Mouse (Mus musculus): Measurements from ENCODE around the gene Nln.

The Nln gene

DNA sequence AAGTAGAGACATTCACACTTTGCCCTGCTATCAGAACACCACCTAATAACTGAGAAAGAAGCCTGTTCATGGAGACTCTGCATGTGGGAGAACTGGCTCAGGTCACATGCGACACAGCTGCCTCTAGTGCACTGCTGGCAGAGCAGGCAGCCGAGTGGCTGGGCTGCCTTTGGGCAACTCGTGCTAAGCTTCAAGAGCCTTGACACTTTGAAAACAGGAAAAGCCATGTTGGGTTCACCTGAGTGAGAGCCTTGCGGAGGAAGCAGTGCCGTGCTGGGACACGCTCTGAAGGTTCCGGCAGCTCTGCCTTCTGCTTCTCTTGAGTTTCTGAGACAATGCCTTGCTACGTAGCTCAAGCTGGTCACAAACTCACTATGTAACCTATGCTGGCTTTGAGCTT lies 66.7 kb downstream of the Nln start:
- no peak for DNase-seq (ENCODE audit: low spot score)

DNA sequence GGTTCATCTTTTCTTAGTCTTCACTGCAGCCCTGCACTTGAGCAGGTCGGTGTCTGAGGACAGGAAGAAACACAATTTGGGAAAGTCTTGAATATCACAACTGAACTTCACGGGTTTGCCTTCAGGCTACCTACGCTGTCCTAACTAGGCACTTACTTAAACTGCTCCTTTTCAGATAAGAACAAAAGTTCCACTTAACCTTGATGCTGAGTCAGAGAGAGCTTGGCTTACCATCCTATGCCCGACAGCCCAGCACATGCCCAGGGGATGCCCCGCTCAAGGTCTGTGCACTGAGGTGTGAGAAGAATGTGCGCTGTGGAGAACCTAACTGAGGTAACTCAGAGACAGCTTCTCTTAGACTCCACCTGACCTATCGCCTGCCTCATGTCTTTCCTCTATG lies 67.9 kb downstream of the Nln start:
- DNase-seq (ENCODE audit: low spot score) = no peak

DNA sequence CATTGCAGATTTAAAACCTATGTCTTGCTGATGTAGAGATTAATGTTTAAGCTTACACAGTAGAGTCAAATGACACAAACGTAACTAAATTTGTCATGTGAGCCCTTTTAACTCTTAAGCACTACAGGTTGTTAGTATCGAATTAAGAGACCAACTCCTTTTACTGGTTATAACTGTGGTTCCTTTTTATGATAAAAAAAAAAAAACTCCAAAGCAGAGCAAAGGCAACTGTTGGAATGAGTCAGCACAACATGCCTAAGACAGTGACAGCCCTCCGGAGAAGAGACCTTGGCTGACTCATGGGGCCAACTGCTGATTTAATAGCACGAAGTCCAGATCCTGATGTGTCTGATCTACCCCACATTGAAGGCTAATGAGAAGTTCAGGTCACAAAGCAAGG lies 68.5 kb downstream of the Nln start:
- peak; percentile 65 for DNase-seq (ENCODE audit: low spot score)

DNA sequence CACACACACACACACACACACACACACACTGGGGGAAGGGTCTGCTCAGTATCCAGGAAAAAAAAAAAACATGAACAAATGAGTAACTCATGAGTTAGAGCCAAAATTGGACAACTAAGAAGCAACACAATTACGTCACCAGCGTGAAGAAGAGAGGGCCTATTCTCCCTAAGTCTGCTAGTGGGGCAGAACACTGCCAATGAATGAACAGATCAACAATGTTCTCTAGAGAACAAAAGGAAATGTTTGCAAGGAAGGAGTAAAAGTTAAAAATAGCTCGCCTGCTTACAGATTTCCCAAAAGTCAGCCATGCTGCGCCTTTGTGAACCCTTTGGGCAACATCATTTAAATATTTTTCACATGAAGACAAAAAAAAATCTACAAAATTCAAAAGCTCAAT lies 69.6 kb downstream of the Nln start:
- DNase-seq (ENCODE audit: low spot score) = no peak

DNA sequence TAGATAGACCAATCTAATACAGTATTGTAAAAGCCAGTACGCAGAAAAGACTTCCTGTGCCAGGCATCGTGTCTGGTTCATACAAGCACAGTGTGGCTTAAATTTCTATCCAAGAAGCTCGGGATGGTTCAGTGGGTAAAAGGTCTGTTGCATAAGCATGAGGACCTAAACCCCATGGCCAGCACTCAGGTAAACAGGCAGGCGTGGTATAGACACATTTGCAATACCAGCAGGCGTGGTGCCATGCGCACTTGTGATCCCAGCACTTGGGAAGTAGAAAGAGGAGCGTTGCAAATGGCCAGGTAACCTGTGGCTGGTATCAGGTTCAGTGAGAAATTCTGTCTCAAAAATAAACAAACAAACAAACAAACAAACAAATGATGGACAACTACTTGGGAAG lies 70.5 kb downstream of the Nln start:
- DNase-seq (ENCODE audit: low spot score) = no peak

DNA sequence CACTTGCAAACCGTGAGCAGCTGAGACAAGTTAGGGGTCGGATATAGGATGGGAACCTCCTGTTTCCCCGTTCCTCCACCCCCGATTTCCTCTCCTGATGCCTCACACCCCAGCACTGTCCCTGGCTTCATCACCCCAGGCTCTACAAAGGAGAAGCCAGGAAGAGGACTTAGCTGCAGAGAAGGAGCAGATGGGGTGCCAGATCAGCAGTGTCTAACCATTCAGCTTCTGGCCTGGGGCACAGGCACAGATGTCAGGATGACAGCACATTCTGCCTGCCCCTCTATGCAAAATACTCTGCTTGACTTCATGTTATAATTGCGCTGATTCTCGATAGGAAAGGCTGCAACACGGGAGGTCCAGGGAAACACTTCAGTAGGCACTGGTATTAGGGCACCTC lies 71.1 kb downstream of the Nln start:
- no peak for DNase-seq (ENCODE audit: low spot score)

DNA sequence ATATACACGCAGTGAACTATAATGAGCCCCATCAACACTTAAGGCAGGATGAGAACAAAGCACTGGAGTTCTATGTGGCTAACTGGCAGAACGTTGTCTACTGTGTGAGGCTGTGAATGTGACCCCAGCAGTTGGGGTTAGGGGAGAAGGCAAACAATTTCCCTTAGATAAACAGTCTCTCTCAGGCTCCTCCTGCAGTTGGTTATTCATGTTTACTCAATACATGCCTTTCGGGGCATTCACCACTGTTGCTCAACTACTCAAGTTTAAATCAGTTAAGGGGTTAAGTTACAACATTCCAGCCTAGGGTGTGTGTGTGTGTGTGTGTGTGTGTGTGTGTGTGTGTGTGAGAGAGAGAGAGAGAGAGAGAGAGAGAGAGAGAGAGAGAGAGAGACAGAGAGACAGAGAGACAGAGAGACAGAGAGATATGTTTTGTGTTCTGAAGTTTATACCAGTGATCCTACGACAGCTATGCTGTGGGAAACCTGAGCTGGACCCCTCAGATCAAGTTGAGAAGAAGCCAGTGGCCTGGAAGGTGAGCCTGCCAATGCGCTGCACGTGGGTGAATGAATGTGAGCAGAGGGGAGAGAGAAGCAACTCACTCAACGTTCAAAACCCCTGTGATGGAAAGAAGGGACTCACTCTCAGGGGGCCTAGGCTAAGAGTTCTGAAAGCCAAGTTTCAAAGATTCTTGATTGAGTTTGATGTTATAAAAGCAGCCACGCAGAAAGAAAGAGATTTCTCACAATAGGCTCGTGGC lies 71.7 kb downstream of the Nln start:
- no peak for DNase-seq (ENCODE audit: low spot score)

DNA sequence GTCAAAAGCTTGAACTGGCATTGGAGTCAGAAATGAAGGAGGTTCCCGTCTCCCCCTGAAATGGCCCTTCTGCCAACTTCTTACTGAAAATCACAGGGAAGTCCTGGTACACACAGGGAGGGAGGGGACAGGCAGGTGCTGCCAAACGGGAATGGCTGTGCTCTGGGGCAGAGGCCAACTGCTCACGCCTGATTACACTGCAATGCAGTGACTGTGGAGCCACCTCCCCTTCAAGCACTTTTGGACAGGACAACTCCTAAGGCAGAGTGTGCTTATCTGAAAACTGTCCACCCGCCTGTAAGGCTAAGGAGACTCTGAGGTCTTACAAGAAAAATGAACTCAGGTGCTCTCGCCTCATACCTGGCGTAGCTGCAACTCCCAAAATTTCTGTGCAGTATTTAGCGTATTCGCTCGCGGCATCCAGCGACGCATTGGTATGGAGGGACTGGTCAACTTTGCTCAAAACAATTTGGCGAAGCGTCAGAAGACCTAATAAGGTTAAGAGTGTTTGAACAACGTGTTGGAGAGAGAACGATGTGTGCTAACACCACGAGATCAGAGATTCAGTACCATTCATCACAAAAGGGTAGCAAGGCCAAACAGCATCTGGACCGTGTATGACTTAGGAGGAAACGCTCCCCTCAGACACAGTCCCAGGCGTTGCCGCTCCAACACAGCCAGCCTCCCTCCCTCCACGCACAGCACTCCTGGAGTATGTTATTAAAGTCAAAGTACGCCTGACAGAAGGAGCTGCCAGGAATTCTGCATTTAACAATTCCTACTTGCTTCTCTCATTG lies 72.7 kb downstream of the Nln start:
- DNase-seq (ENCODE audit: low spot score) = no peak

DNA sequence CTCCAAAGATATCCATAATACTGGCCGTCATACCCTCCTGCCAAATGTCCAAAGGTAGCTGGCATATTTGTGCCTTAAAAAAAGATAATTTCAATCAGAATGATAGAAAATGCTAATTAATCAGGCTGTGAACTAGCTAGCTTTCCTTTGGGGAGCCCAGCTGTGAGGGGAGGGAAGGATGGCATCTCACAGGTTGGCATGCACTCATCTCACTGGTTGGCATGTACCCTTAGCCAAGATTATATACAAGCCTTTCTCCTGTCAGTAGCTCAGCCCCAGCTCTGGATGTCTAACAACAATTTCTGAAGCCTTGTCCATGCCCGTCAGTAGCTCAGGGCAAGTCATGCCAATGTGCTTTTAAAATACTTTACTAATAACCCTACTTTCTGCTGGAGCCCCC lies 73.8 kb downstream of the Nln start:
- no peak for DNase-seq (ENCODE audit: low spot score)

DNA sequence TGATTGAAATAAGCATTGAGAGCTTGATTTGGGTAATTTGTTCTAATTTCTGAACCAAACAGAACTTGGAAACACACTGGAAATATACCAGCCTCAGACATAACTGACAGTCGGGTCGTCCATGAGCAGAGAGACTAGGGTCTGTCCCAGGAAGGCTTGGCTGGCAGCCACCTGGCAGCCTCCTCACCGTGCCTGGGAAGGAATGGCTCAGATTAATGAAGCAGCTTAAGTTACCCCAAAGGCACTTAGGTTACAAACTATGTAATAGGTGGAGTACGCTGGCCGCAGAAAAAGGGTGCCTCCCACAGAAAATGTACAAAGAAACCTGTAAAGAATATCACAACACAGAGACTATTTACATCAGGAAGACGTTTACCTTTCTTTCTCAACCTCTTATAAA lies 74.6 kb downstream of the Nln start:
- DNase-seq (ENCODE audit: low spot score) = peak; percentile 44

DNA sequence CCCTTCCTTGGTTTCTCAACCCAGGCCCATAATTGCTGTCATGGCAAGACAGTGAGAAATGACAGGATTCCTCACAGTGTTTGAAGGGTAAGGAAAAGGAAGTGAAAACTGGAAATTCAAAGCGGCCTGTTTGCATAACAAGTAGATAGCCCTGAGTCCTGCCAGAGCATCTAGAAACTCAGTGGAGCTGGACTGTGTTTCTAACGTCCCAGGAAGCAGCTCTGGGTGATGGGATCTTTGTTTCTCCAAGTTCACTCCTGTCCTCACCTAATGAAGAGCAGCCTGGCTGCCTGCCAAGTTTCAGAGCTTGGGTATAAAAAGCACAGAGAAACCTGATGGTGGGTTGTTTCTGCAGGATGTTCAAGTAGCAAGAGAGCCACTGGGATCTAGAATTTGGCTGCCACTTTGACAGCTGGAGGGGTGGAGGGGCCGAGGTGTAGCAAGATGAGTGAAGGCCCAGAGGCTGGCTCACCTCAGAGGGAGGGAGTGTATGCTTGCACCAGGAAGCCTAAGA lies 76.7 kb downstream of the Nln start:
- peak; percentile 67 for DNase-seq (ENCODE audit: low spot score)

DNA sequence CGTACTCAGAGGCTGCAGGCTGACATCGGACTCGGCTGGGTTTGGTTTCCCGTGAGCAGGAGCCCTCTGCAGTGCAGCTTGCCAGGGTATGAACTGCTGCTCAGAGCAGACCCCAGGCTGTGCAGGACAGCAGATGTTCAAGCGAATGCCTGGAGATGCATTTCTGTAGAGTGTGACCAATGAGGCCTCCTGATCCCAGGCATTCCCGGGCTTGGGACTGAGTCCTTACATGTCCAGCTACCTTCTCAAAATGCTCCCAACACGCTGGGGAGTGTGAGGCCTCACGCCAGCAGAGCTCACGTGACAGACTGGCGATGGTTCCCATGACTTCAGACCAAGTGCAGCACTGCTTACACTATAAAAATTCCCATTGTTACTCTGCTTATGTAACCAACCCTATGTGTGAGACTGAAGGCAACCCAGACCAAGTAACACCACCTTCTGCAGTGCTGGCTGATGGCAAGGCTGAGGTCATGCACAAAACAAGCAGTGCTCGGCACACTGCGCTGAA lies 77.5 kb downstream of the Nln start:
- no peak for DNase-seq (ENCODE audit: low spot score)

DNA sequence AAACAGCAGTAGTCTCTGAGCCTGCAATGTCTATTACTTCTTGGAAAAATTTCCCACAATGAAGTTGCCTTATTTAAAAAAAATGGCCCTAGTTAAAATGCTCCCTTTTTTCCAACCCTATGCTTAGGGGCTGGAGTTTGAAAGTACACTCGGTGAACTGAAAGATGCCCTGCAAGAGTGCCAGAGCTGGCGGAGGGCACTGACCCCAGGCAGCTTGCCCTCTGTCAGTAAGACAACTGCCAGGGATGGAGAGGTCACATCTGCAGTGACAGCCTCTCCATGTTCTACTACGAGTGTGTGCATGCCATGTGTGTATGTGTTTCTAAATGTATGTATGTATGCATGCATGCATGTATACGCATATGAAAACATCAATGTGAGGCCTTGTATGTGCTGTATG lies 78.5 kb downstream of the Nln start:
- no peak for DNase-seq (ENCODE audit: low spot score)

DNA sequence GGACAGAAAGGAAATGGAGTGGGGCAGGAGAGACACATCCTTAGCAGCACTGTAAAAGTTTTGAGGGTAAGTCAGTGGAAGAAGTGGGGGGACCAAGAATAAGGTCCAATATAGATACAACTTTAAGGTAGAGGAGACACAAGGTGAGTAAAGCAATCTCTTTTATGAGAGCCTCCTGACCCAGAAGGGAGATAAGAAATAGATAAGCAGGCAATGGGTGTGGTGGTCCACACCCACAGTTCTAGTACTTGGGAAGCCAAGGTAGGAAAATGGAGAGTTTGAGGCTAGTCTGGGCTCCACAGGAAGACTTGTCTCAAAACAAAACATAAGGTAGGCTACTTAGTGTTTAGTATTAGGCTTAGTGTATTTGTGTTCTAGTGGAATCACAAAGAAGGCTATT lies 79.9 kb downstream of the Nln start:
- DNase-seq (ENCODE audit: low spot score) = no peak

DNA sequence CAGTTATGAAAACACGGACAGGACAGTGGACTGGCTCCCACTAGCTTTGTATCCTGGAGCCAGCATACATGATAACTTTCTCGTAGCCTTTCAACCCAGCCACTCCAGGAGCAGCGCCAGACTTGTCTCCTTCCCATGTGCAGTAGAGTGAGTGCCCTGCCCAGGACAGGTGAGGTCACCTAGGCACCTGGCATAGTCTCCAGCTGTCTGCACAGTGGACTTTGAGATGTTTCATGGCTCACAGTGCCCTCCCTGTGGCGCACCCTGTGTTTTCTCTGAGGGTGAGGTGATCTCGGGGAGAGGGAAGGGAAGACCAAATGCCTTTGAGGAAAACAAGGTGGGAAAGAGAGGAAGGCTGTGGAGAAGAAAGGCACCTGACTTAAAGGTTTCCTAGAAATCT lies 80.3 kb downstream of the Nln start:
- DNase-seq (ENCODE audit: low spot score) = no peak

DNA sequence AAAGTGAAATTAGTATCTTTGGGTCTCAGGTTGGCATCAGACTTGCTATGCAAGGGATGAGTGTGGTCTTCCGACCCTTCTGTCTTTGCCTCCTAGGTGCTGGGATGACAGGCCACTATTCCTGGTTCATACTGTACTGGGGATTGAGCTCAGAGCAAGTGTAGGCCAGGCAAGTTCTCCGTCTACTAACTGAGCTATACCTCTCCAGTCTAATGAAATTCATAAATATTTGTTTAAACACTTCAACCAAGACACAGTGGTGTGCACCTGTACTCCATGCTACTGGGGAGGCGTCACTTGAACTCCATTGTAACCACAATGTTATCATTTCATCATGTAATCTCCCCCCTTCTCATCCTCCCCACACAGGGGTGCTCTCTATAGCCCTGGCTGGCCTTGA lies 82.9 kb downstream of the Nln start:
- no peak for DNase-seq (ENCODE audit: low spot score)

DNA sequence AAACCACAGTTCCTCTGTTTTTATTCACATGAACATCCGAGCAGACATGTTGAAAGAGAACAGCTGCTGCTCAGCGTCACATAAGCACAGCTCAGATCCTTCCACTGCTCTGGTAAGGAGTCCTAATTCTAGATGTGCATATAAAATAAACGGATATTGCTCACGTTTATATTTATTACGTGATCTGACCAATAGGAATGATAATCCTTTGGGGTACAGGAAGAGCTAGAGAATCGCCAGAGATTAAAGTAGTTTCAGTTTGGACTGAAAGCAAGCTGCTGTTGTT lies 83.8 kb downstream of the Nln start:
- DNase-seq (ENCODE audit: low spot score) = no peak

DNA sequence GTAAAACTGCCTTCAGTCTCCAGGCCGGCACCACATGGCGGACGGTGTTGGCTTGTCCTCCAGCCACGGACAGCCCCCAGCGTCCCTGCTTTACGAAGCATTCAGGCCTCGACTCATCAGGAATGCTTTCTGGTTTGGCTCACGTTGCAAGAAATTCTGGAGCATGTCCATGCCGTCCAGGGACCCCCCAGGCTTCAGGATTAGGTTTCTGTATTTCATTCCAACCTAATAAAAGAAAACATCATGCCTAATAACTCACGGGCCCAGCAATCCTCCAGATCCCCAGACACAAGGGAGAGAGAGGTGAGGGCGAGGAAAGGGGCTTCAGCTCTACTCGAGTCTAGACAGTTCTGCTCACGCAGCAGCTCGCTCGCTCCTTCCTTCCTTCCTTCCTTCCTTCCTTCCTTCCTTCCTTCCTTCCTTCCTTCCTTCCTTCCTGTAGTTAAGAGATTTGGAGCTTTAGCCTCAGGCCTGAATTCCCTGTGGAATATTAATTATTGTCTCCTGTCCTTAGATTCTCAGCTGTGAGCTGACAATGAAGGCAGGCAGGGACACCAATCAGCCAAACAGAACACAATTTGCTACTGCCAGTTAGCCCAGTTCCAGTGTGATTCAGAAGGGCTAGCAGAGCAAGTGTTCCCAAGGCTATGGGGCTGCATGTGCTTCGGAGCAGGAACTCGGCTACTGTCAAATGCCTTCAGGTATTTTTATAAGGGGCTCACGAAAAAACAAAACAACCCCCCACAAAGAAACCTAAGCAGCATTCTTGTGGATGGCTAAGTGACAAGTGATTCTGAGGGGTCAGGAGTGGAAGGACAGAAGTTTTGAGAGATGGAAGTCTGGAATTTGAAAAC lies 84.3 kb downstream of the Nln start:
- DNase-seq (ENCODE audit: low spot score) = peak; percentile 45

DNA sequence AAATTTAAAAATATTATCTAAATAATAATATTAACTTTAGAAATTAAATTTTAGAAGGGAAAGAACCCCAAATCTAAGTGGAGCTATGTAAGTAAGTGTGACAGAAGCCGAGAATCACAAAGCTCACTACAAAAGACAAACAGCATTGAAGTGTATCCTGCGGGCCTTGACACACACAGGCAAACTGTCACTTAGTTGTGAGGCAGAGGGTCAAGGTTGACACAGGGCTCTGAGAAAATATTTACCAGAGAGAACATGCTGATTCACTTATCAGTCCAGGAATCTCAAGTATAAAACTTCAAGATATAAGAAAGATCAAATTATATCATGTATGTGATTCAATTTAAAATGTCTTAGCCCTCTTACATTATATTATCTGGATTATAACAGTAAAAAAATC lies 85.1 kb downstream of the Nln start:
- no peak for DNase-seq (ENCODE audit: low spot score)

DNA sequence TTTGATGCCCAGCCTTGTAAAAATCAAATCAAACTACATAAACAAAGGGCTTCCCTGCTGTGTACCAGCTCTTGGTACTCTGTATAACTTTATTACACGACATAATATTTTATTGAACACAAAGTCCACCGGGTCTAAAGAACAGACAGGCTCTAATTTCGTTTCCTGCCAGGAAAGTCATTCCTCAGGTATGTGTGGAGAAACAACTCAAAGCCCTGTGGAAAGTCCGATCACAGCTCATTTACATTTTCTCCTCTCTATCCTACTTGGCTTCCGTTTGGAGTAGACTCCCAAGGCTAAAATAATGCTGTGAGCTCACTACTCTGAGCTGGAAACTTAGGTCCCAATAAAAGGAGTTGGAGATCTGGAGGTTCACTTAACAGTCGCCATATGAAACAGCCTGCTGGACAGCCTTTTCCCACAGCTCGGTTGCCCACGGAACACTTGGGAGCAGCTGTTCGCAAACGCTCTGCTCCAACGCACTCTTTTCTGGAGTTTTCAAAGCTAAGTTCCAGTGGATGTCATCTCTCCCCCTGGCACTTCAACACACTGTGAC lies 86.0 kb downstream of the Nln start:
- no peak for DNase-seq (ENCODE audit: low spot score)

DNA sequence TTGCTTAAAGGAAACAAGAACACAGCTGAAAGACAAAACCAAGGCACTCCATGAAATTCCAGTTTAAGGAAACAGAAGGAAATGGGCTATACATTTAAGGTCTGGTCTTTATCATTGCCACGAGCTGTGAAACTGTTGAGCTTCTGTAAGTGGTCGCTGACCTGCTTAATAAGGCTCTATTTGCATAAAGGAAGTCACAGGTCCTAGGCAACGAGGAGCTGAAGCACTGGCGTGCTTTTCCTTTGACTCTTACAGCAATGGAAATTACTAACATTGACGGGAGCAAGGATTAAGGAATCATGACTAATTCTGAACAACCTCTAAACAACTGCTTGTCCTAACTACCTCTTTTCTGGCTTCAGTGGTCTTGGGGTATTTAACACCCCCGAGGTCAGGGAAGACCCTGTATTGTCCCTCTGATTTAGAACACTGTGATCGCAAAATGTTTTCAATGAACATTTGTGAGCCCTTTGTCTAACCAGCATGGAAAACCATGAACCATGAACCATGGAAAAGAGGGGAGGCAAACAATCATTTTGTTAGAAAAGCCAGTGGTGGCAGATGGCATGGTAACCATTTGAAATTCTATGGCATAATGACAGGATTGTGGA lies 90.8 kb downstream of the Nln start:
- no peak for DNase-seq (ENCODE audit: low spot score)

Measured in MN1 (cell line).